Mouse (Mus musculus) limb, embryonic 11.5 days (tissue): ENCODE data around the gene Esyt2. TPM values are rescaled to one million over a fixed set of nuclear protein-coding genes. Genes with fewer than 3 reads are reported as not detected.
A peak's percentile ranks its signal among the peaks of the same experiment; 100 is the strongest.
"Not testable (repeated sequence)": the region's sequence is repeated elsewhere in the genome, so short reads cannot be mapped to it uniquely, and the experiment has no call there.

Experiments
- ATAC-seq: fragments of 200-750 bp; cut with Nextera tagmentation; 2 replicates; pipeline ENCODE4 v1.8.0; 2017; ENCODE audit warnings: low read depth; ENCODE audit not compliant: insufficient number of reproducible peaks, low FRiP score, low TSS enrichment
- DNase-seq: peaks from one replicate; pipeline ENCODE4 v3.0.0-alpha.2; 2015; ENCODE audit warnings: low spot score
- H3K27ac ChIP-seq: fragments of 300-500 bp; sonication (generic); replicated peaks from 2 replicates; pipeline ENCODE4 v1.5.1; 2014; ENCODE audit warnings: low read depth, mild to moderate bottlenecking, low read length
- H3K27me3 ChIP-seq: fragments of 300-500 bp; sonication (generic); 2 replicates; pipeline ENCODE4 v1.6.1; 2014; ENCODE audit warnings: mild to moderate bottlenecking, low read length, mixed read lengths; ENCODE audit not compliant: control insufficient read depth, insufficient read depth
- H3K36me3 ChIP-seq: fragments of 300-500 bp; sonication (generic); 2 replicates; pipeline ENCODE4 v1.6.1; 2014; ENCODE audit warnings: mild to moderate bottlenecking, low read length, moderate library complexity, mixed read lengths; ENCODE audit not compliant: control insufficient read depth, insufficient read depth
- H3K4me1 ChIP-seq: fragments of 300-500 bp; sonication (generic); 2 replicates; pipeline ENCODE4 v1.6.1; 2014; ENCODE audit warnings: low read length, mixed read lengths; ENCODE audit not compliant: control insufficient read depth, insufficient read depth
- H3K4me2 ChIP-seq: fragments of 300-500 bp; sonication (generic); 2 replicates; pipeline ENCODE4 v1.6.1; 2014; ENCODE audit warnings: low read depth, mild to moderate bottlenecking, moderate library complexity; ENCODE audit not compliant: severe bottlenecking
- H3K4me3 ChIP-seq: fragments of 300-500 bp; sonication (generic); 2 replicates; pipeline ENCODE4 v1.5.1; 2014; ENCODE audit warnings: low read depth, low read length
- H3K9ac ChIP-seq: fragments of 300-500 bp; sonication (generic); 2 replicates; pipeline ENCODE4 v1.6.1; 2014; ENCODE audit warnings: mild to moderate bottlenecking, low read length
- H3K9me3 ChIP-seq: fragments of 300-500 bp; sonication (generic); 2 replicates; pipeline ENCODE4 v1.6.1; 2016; ENCODE audit warnings: low read length; ENCODE audit not compliant: control insufficient read depth
- WGBS: fragments of 180-500 bp; shearing (Covaris S2); extraction: QIAGEN DNeasy Blood & Tissue Kit; methylation state at CpG from one replicate; pipeline ENCODE4 v1.1.7; 2014; 5-methylcytosine and 5-hydroxymethylcytosine counted together
- polyA plus RNA-seq: library from polyadenylated mRNA; unstranded; fragments of >200 nt; fragmentation: Nextera tagmentation; extraction: Ambion mirVana; gene quantifications from 2 replicates; pipeline ENCODE4 v1.2.1, GENCODE M21; 2014

Esyt2 gene
- polyA plus RNA-seq, 1 experiment from 2014 or later = 18.7 TPM

DNA sequence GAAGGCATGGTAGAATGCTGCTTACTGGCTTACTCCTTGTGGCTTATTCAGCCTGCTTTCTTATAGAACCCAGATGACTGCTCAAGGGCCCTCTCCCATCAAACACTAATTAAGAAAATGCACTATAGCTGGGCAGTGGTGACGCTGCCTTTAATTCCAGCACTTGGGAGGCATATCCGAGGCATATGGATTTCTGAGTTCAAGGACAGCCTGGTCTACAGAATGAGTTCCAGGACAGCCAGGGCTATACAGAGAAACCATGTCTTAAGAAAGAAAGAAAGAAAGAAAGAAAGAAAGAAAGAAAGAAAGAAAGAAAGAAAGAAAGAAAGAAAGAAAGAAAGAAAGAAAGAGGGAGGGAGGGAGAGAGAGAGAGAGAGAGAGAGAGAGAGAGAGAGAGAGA is 5.9 kb upstream of the Esyt2 start, which contains the start of gene Gm11027:
Gm11027 (plus strand) TSS at position 301 of the 400 bp plus-strand sequence.
- H3K27me3 ChIP-seq, ATAC-seq, DNase-seq, H3K4me3 ChIP-seq, H3K4me2 ChIP-seq, H3K4me1 ChIP-seq, H3K9ac ChIP-seq, H3K36me3 ChIP-seq, H3K9me3 ChIP-seq, H3K27ac ChIP-seq: not testable (repeated sequence)
- 91% methylated on average over 2 of the region's 2 CpGs for WGBS

DNA sequence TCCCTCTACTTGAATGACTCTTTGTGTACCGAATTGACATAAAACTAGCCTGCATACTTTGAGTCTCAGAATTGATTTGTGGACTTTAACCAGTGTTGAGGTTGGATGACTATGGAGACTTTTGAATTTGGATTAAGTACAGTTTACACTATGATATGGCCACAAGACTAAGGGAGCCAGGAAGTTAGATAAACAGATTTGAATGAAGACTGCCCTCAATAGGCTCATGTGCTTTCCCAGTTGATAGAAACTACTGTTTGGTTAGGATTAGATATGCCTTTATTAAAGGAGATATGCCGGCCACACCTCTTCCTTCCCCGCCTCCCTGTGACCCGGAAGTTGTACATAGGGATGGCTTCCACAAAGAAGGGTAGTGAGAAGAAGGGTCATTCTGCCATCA is 5.4 kb upstream of the Esyt2 start:
- H3K9me3 ChIP-seq = no peaks in the 10 kb centered on the region
- H3K4me1 ChIP-seq = no peaks in the 10 kb centered on the region
- ATAC-seq (no peak), DNase-seq (no peak)
- no peak overlapping the region for H3K9ac ChIP-seq
- no peak overlapping the region for H3K4me2 ChIP-seq
- WGBS = 93% methylated on average over 4 of the region's 4 CpGs
- H3K27me3 ChIP-seq = no peaks in the 10 kb centered on the region
- no peak overlapping the region for H3K27ac ChIP-seq
- no peaks in the 10 kb centered on the region for H3K36me3 ChIP-seq
- no peak overlapping the region for H3K4me3 ChIP-seq

DNA sequence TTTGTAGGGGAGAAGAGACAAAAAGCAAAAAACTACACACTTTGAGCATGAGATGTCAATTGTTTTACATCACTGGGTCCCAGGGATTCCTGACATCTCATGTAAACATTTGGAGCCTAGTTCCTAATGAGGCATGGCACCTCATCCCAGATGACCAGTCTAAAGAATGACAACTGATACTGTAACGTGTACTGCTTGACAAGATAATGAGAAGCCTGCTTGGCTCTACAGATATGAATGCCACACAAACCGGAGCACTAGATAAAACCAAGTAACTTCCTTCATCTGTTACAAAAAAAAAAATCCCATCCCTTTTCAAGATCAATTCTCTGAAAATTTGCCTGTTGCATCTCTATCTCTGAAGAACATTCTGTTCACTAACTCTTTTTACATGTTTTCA is 4.0 kb upstream of the Esyt2 start:
- no peaks in the 10 kb centered on the region for H3K9me3 ChIP-seq
- 0 out of 2 replicates have a peak, but pooled peaks cover 2% of the 10 kb centered on the region for H3K4me1 ChIP-seq
- 75% methylated on average over 2 of the region's 2 CpGs for WGBS
- ATAC-seq (no peak), DNase-seq (no peak)
- H3K4me2 ChIP-seq = no peak overlapping the region
- no peak overlapping the region for H3K4me3 ChIP-seq
- H3K9ac ChIP-seq = no peak overlapping the region
- H3K27me3 ChIP-seq = no peaks in the 10 kb centered on the region
- H3K36me3 ChIP-seq = no peaks in the 10 kb centered on the region
- no peak overlapping the region for H3K27ac ChIP-seq

DNA sequence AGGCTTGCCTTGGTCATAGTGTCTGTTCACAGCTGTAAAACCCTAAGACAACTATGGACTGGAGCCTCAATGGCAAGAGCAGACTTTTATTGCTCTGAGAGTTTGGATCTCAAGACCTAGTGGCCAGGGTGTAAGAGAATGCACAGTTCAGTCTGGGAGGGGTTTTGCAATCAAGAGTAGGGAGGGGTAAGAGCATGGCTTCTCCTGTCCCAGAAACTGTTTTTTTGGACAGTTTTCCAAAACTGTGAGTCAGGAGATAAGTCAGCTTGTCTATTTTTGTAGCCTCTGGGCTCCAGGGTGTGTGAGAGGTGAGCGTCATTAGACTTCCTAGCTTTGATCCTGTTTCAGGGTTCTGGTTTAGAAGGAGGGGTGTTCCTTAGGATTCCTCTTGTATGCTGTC is 2.5 kb upstream of the Esyt2 start:
- H3K9me3 ChIP-seq = no peaks in the 10 kb centered on the region
- H3K36me3 ChIP-seq = no peaks in the 10 kb centered on the region
- H3K4me3 ChIP-seq = no peak overlapping the region
- no peak overlapping the region for H3K9ac ChIP-seq
- 0 out of 2 replicates have a peak, but pooled peaks cover 2% of the 10 kb centered on the region for H3K4me1 ChIP-seq
- no peak overlapping the region for H3K4me2 ChIP-seq
- ATAC-seq = no peak
- no peaks in the 10 kb centered on the region for H3K27me3 ChIP-seq
- no peak for DNase-seq
- WGBS = 96% methylated on average over 1 of the region's 1 CpGs
- H3K27ac ChIP-seq = no peak overlapping the region

DNA sequence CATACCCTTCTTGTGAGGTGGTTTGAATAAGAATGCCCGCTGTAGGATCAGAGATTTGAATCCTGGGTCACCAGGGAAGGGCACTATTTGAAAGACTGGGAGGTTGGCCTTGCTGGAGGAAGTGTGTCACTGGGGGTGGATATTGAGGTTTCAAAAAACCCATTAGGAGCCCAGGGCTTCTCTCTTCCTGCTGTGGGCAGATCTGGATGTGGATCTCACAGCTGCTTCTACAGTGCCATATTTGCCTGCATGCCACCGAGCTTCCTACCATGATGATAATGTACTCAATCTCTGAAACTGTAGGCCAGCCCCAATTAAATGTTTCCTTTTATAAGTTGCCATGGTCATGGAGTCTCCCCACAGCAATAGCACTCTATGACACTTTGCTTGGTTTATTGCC is 1.8 kb upstream of the Esyt2 start:
- no peak overlapping the region for H3K9ac ChIP-seq
- 0 out of 2 replicates have a peak, but pooled peaks cover 2% of the 10 kb centered on the region for H3K4me1 ChIP-seq
- 84% methylated on average over 2 of the region's 2 CpGs for WGBS
- ATAC-seq (no peak), DNase-seq (no peak)
- H3K4me3 ChIP-seq = no peak overlapping the region
- no peak overlapping the region for H3K4me2 ChIP-seq
- H3K27me3 ChIP-seq = no peaks in the 10 kb centered on the region
- no peaks in the 10 kb centered on the region for H3K9me3 ChIP-seq
- H3K27ac ChIP-seq = no peak overlapping the region
- no peaks in the 10 kb centered on the region for H3K36me3 ChIP-seq

DNA sequence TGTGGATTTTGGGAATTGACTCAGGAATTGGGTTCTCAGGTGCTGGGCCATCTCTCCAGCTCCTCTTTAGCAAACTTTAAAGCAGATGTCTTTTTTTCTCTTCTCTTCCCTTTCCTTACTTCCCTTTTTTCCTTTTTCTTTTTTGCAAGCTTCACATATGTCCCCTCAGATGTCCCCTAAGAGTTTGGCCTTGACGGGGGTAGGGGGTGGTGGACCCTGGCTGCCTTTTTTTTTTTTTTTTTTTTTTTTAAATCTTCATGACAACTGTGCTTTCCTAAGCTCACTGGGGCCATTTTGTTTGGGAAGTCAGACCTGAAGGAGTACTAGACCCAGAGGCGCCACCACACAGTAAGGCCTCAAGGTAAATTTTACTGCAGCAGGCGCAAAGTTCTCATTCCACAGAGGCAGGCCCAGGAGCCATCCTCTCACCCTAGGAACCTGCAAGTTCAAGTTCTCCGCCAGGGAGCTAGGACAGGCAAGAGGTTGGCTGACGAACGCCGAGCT is 795 bp upstream of the Esyt2 start:
- Histone ChIP-seq H3K4me3 (peak overlapping the region; percentile 91), H3K4me1 (0 out of 2 replicates have a peak, but pooled peaks cover 2% of the 10 kb centered on the region), H3K9ac (peak overlapping the region; percentile 75), H3K4me2 (peak overlapping the region; percentile 57), H3K9me3 (no peaks in the 10 kb centered on the region), H3K27ac (peak overlapping the region; percentile 86), H3K36me3 (no peaks in the 10 kb centered on the region), H3K27me3 (no peaks in the 10 kb centered on the region)
- peak; percentile 15 for ATAC-seq
- DNase-seq = no peak
- 2% methylated on average over 7 of the region's 7 CpGs for WGBS

DNA sequence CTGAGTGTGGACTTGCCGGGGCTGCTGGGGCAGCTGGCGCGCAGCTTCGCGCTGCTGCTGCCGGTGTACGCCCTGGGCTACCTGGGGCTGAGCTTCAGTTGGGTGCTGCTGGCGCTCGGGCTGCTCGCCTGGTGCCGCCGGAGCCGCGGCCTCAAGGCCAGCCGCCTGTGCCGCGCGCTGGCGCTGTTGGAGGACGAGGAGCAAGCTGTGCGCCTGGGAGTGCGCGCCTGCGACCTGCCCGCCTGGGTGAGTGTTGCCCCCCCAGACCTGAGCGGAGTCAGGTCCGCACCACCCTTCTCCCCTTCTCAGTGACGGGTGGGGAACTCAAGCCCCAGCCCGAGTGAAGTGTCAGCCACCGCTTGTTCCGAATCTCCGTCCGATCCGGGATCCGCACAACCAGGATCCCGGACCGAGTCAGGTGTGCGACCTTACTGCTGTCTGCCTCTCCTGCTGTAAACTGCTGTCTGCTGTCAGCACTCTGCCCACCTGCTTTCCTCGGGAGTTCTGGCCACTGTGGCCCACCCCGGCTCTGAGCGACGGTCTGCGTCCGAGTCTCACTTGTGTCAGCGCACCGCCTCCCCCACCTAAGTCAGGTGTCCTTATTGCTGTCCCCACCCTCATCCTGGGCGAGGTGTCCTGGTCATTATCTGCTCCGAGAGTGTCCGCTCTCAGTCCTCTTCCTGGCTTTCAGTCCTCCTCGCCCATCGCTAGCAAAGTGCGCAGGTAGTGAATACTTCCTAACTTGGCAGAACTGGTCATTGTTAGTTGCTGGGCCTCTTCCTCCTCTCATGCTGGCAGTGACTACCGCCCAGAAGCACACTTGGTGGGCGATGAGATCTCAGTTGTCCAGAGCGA is 658 bp downstream of the Esyt2 start:
- no peak; the same call in 1 of the 2 replicates for ATAC-seq
- under 1% methylated on average over 50 of the region's 55 CpGs for WGBS

DNA sequence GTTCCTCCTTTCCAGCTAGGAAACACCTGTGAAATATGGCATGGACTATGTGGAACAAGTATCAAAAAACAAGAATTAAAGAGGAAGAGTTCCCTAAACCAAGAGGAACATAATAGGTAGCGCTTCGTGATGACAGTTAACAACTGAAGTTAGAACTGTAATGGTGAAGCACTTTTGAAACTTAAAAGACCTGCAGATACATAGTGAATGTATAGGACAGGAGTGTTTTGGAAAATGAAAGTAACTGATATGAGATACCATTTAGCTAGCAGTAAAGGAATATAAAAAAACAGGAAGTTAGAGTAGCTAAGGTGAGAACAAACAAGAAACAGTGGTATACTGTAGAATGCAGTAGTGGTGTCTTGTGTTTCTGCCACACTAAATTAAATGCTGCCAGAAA is 1.9 kb downstream of the Esyt2 start:
- 92% methylated on average over 2 of the region's 2 CpGs for WGBS
- 0 out of 2 replicates have a peak, but pooled peaks cover 2% of the 10 kb centered on the region for H3K4me1 ChIP-seq
- H3K27ac ChIP-seq = no peak overlapping the region
- H3K4me2 ChIP-seq = no peak overlapping the region
- H3K27me3 ChIP-seq = no peaks in the 10 kb centered on the region
- H3K36me3 ChIP-seq = no peaks in the 10 kb centered on the region
- no peak overlapping the region for H3K9ac ChIP-seq
- H3K9me3 ChIP-seq = no peaks in the 10 kb centered on the region
- no peak for ATAC-seq
- DNase-seq = no peak
- no peak overlapping the region for H3K4me3 ChIP-seq

More for the DNA sequence above, 658 bp downstream of the Esyt2 start:
- Histone ChIP-seq H3K9ac (peak overlapping the region; percentile 71), H3K4me2 (peak overlapping the region; percentile 97), H3K36me3 (no peaks in the 10 kb centered on the region), H3K27ac (peak overlapping the region; percentile 58), H3K4me3 (peak overlapping the region; percentile 91), H3K27me3 (no peaks in the 10 kb centered on the region), H3K9me3 (no peaks in the 10 kb centered on the region), H3K4me1 (0 out of 2 replicates have a peak, but pooled peaks cover 2% of the 10 kb centered on the region)
- peak; percentile 47 for DNase-seq
